Mouse (Mus musculus): ENCODE measurements around the gene Serpina3i.

Serpina3i gene

DNA sequence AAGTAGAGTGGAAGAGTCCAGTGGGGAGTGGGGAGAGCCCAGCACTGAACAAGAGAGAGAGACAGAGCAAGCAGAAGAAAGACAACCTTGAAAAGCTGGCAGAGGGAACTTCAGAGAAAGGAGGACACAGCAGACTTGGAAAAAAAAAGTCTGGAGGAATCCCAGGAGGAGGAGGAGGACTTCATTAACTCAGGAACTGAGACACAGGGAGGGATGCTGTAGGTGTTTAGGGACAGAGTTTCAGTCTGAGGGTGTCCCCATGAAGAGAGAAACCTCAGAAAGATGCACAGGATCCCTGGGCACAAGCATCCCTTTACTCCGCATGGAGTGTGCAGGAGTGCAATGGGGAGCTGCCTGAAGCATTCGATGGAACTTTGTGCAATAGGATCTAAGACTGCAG lies 35.1 kb downstream of the Serpina3i start:
- DNase-seq (ENCODE audit: low spot score), result no peak

DNA sequence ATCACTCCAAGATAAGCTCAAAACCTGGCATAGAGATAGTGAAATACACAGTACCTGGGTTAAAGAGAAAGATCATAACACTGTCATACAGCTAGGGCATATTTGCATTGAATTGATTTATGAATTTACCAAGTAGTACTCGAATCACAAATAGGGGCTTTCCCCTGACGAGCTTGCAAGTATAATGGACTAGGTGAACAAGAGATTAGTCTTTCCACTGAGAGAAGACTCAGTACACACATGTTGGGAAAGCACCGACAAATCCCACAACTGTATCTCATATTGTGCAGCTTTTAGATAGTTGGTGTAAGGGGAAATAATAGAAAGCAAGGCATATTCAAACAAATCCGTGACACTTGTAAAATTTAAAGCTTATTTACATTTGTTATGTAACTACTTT lies 43.1 kb downstream of the Serpina3i start:
- no peak for DNase-seq (ENCODE audit: low spot score)

- DNase-seq (ENCODE audit: low spot score), result no peak
Measured at GRCm38 (mm10) chr12:104314253-104314652, 51.3 kb downstream of the Serpina3i start, which contains the start of gene Serpina3j. TSS of gene Serpina3j (plus strand) at chr12:104314553.

Data from adipocyte (in vitro differentiated cells).